In the genomic region with DNA sequence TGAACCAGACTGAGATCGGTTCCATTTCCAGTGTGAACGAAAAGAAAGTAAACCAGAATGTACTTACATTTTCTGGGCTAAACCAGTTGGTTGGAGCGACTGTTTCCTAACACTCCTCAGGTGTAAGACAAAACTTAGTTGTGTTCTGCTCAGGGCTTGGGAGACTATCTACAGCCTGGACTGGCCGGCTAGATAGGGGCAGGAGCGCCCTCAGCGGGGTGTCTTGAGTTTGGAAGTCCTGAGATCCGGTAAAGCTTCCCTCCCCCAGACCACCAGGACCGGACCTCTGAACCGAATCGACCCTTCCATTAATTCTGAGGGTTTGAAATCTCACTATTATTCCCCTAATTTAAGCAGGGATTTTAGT, we compare ENCODE assay signal across 8 mouse cellular contexts. TPM values are rescaled to one million over a fixed set of nuclear protein-coding genes. Genes with fewer than 3 reads are reported as not detected.
DNase-seq lines count a peak whose midpoint lies in the region; ATAC-seq and TF ChIP-seq lines count a peak whose summit lies in the region.

No protein-coding gene starts in this region.

- H3K27me3 ChIP-seq in heart, embryonic 16.5 days (ENCODE audit: control insufficient read depth, insufficient read depth, low read length), result peaks cover 17% of the 10 kb centered on the region
- H3K27me3 ChIP-seq in limb, embryonic 10.5 days (ENCODE audit: low read depth, poor library complexity, severe bottlenecking), result no peaks in the 10 kb centered on the region

- H3K4me1 ChIP-seq in cortical plate, adult 2 months (ENCODE audit: control insufficient read depth, insufficient read depth, low read length), result no peaks in the 10 kb centered on the region
- H3K4me1 ChIP-seq in heart, embryonic 16.5 days (ENCODE audit: control insufficient read depth, insufficient read depth, low read length), result peaks cover 9% of the 10 kb centered on the region; the same call in 1 of the 2 replicates
- H3K4me1 ChIP-seq in limb, embryonic 10.5 days, result peaks cover 32% of the 10 kb centered on the region

- DNase-seq in adrenal gland, adult 18-20 months (ENCODE audit: low spot score in 2 of 2), result peak; percentile 41 to 42
- DNase-seq in adrenal gland, postnatal 4 days (ENCODE audit: low spot score in 2 of 2), result no peak
- DNase-seq in limb, embryonic 10.5 days (ENCODE audit: low spot score), result peak; percentile 66
- peak; percentile 78 for DNase-seq in yolk sac, embryonic 10.5 days (ENCODE audit: low spot score)

- no peak for TF ChIP-seq POLR2A in cortical plate, adult 2 months (IDR thresholded peaks at IDR 0.05; ENCODE audit: extremely low read depth, insufficient read depth, low read length)

- peak overlapping the region; percentile 79 for H3K9ac ChIP-seq in heart, embryonic 16.5 days (ENCODE audit: low read length)

- WGBS in heart, embryonic 16.5 days, result under 1% methylated on average over 10 of the region's 10 CpGs
- WGBS in limb, embryonic 10.5 days, result under 1% methylated on average over 10 of the region's 10 CpGs

- ATAC-seq in heart, embryonic 16.5 days (replicated peaks; ENCODE audit: extremely low read depth, insufficient read depth, low FRiP score), result peak; percentile 61
- peak; percentile 28 for ATAC-seq in megakaryocyte-erythroid progenitor cell, adult 5-6 weeks (replicated peaks; ENCODE audit: low FRiP score, low TSS enrichment, poor library complexity, severe bottlenecking)
- no peak for ATAC-seq in monocyte, adult 5-6 weeks (replicated peaks; ENCODE audit: insufficient number of reproducible peaks, low FRiP score, low TSS enrichment, poor library complexity, severe bottlenecking)

- peak overlapping the region; percentile 99 for H3K4me2 ChIP-seq in heart, embryonic 16.5 days (ENCODE audit: low read depth, low read length)

- peaks cover 9% of the 10 kb centered on the region for H3K9me3 ChIP-seq in heart, embryonic 16.5 days (replicated peaks; ENCODE audit: control insufficient read depth, low read length)
- no peaks in the 10 kb centered on the region for H3K9me3 ChIP-seq in limb, embryonic 10.5 days (replicated peaks)

- H3K4me3 ChIP-seq in cortical plate, adult 2 months (ENCODE audit: insufficient read depth, low read length), result peak overlapping the region; percentile 48
- H3K4me3 ChIP-seq in heart, embryonic 16.5 days (ENCODE audit: low read length), result peak overlapping the region; percentile 75
- H3K4me3 ChIP-seq in limb, embryonic 10.5 days, result peak overlapping the region; percentile 81

- no peaks in the 10 kb centered on the region for H3K36me3 ChIP-seq in heart, embryonic 16.5 days (ENCODE audit: control insufficient read depth, insufficient read depth)
- H3K36me3 ChIP-seq in limb, embryonic 10.5 days, result peaks cover under 1% of the 10 kb centered on the region

- H3K27ac ChIP-seq in cortical plate, adult 2 months (ENCODE audit: insufficient read depth, low read length), result peak overlapping the region; percentile 38
- H3K27ac ChIP-seq in heart, embryonic 16.5 days (ENCODE audit: low read length), result peak overlapping the region; percentile 60
- peak overlapping the region; percentile 97 for H3K27ac ChIP-seq in limb, embryonic 10.5 days

- no peak for TF ChIP-seq CTCF in cortical plate, adult 2 months (IDR thresholded peaks at IDR 0.05; ENCODE audit: extremely low read depth, insufficient read depth, low read length)

RNA-seq across cellular contexts. Expression of gene Rai14, which starts 0.7 kb away (rescaled TPM):
- total RNA-seq in adrenal gland, adult 18-20 months (2021), result 10 to 100 TPM; 26.9 to 28.7 TPM
- total RNA-seq in adrenal gland, postnatal 4 days (2021), result 10 to 100 TPM; 35.1 to 40.6 TPM
- polyA plus RNA-seq in cortical plate, adult 2 months (2012; rRNA removed), result 8.0 and 8.1 TPM in 2 replicates
- polyA plus RNA-seq in heart, embryonic 16.5 days (2015; fragmentation: Nextera tagmentation; extraction: Ambion mirVana), result 12.7 and 16.7 TPM in 2 replicates
- 50.5 and 64.8 TPM in 2 replicates for polyA plus RNA-seq in limb, embryonic 10.5 days (2016; fragmentation: Nextera tagmentation; extraction: Ambion mirVana)
- total RNA-seq in megakaryocyte-erythroid progenitor cell, adult 5-6 weeks (2014; fragmentation: Nextera tagmentation), result 1.2 and 5.4 TPM in 2 replicates
- total RNA-seq in megakaryocyte-erythroid progenitor cell, adult 5-6 weeks (2017), result 3.7 and 4.1 TPM in 2 replicates
- 1.7 to 2.2 TPM (median 2.0 TPM) in 3 replicates for total RNA-seq in monocyte, adult 5-6 weeks (2017)

Comparison
In these comparisons a context has a peak if more than half of its experiments do, and no peak if none do; other contexts are left out.
1. DNase-seq: peak in adrenal gland, adult 18-20 months (2 of 2), limb, embryonic 10.5 days (single experiment) and yolk sac, embryonic 10.5 days (single experiment); none in adrenal gland, postnatal 4 days (0 of 2).
2. H3K27ac ChIP-seq: peak in every context shown above with its lines; median percentile 97 in limb, embryonic 10.5 days; 60 in heart, embryonic 16.5 days; 38 in cortical plate, adult 2 months.
3. Peak in every context shown above with its lines, with median percentiles within 50 percentile points of each other: H3K4me3 ChIP-seq.